Mouse (Mus musculus) spleen, postnatal 36 days (tissue): ENCODE measurements around the gene Gm8906.
"Not testable (repeated sequence)": the region's sequence is repeated elsewhere in the genome, so short reads cannot be mapped to it uniquely, and the experiment has no call there.

ENCODE experiments used
- DNase-seq, 2 experiments: peaks; one replicate each; pipeline ENCODE4 v3.0.0; 2022; ENCODE audit warnings: low spot score in 2 of 2, mixed read lengths in 1 of 2

Gene Gm8906

GRCm38 (mm10) chr5:11502385-11502784 lies at the start of gene Gm8906:
Gene Gm8906, plus strand, starts transcription at chr5:11502685.
- not testable (repeated sequence) for DNase-seq
